Mouse (Mus musculus) hindbrain, embryonic 16.5 days (tissue): ENCODE results near the gene Ttc13. TPM values are rescaled to one million over a fixed set of nuclear protein-coding genes. Genes with fewer than 3 reads are reported as not detected.

Experiments
- ATAC-seq: fragments of 200-750 bp; cut with Nextera tagmentation; 2 replicates; pipeline ENCODE4 v1.8.0; 2017; ENCODE audit warnings: moderate TSS enrichment, moderate library complexity
- H3K27ac ChIP-seq: fragments of 300-500 bp; sonication (generic); 2 replicates; pipeline ENCODE4 v1.5.1; 2014; ENCODE audit warnings: low read depth, mild to moderate bottlenecking, control low read depth, low read length, moderate library complexity
- H3K27me3 ChIP-seq: fragments of 300-500 bp; sonication (generic); replicated peaks from 2 replicates; pipeline ENCODE4 v1.6.1; 2014; ENCODE audit warnings: low read length; ENCODE audit not compliant: control insufficient read depth, insufficient read depth
- H3K36me3 ChIP-seq: fragments of 300-500 bp; sonication (generic); 2 replicates; pipeline ENCODE4 v1.6.1; 2014; ENCODE audit warnings: mild to moderate bottlenecking, low read length, moderate library complexity, mixed read lengths; ENCODE audit not compliant: control insufficient read depth, insufficient read depth
- H3K4me1 ChIP-seq: fragments of 300-500 bp; sonication (generic); 2 replicates; pipeline ENCODE4 v1.6.1; 2014; ENCODE audit warnings: low read depth, low read length; ENCODE audit not compliant: control insufficient read depth, insufficient read depth
- H3K4me2 ChIP-seq: fragments of 300-500 bp; sonication (generic); 2 replicates; pipeline ENCODE4 v1.6.1; 2014; ENCODE audit warnings: mild to moderate bottlenecking, low read length, control low read depth, moderate library complexity
- H3K4me3 ChIP-seq: fragments of 300-500 bp; sonication (generic); 2 replicates; pipeline ENCODE4 v1.5.1; 2014; ENCODE audit warnings: mild to moderate bottlenecking, low read length, control low read depth, moderate library complexity
- H3K9ac ChIP-seq: fragments of 300-500 bp; sonication (generic); 2 replicates; pipeline ENCODE4 v1.6.1; 2014; ENCODE audit warnings: low read depth, mild to moderate bottlenecking, control low read depth, low read length, moderate library complexity
- H3K9me3 ChIP-seq: fragments of 300-500 bp; sonication (generic); 2 replicates; pipeline ENCODE4 v1.6.1; 2014; ENCODE audit warnings: mild to moderate bottlenecking, low read length, moderate library complexity; ENCODE audit not compliant: control insufficient read depth
- WGBS: fragments of 180-500 bp; shearing (Covaris S2); extraction: QIAGEN DNeasy Blood & Tissue Kit; methylation state at CpG from one replicate; pipeline ENCODE4 v1.1.7; 2014; 5-methylcytosine and 5-hydroxymethylcytosine counted together
- polyA plus RNA-seq: library from polyadenylated mRNA; unstranded; fragments of >200 nt; fragmentation: Nextera tagmentation; extraction: Ambion mirVana; gene quantifications from 2 replicates; pipeline ENCODE4 v1.2.1, GENCODE M21; 2015

Gene Ttc13
- polyA plus RNA-seq, 1 experiment from 2014 or later = 61.6 TPM

- ATAC-seq = no peak
- H3K4me3 ChIP-seq = no peak overlapping the region
- no peak overlapping the region for H3K27ac ChIP-seq
- no peaks in the 10 kb centered on the region for H3K4me1 ChIP-seq
- no peak overlapping the region for H3K9ac ChIP-seq
- no peaks in the 10 kb centered on the region for H3K27me3 ChIP-seq
- H3K9me3 ChIP-seq = no peaks in the 10 kb centered on the region
- H3K36me3 ChIP-seq = peaks cover 12% of the 10 kb centered on the region
- H3K4me2 ChIP-seq = no peak overlapping the region
- 94% methylated on average over 4 of the region's 4 CpGs for WGBS
Observed at GRCm38 (mm10) chr8:124691706-124692105, 30.1 kb downstream of the Ttc13 start.

- Histone ChIP-seq H3K4me1 (no peaks in the 10 kb centered on the region), H3K4me3 (no peak overlapping the region), H3K27me3 (no peaks in the 10 kb centered on the region), H3K4me2 (no peak overlapping the region), H3K36me3 (peaks cover 17% of the 10 kb centered on the region), H3K9me3 (no peaks in the 10 kb centered on the region), H3K9ac (no peak overlapping the region), H3K27ac (no peak overlapping the region)
- no peak for ATAC-seq
- WGBS = 89% methylated on average over 13 of the region's 13 CpGs
Observed at GRCm38 (mm10) chr8:124688899-124689298, 32.9 kb downstream of the Ttc13 start.

DNA sequence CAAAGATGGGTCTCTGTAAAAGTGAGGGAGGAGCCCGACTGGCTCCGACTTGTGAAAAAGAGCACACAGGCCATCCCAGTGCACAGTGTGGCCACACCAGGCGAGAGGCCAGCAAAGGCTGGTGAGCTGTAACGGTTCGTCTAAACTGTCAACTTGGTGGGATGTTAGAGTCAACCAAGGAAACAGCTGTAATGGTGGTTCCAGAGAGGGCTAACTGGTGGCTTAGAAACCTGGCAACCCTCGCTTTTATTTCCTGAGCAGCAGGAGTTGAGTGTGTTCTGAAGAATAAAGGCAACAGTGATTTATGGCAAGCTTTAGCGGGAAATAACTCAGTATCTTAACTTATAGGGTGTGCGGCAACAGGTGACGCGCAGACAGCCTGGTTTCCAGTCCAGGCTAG is 39.6 kb downstream of the Ttc13 start:
- no peak for ATAC-seq
- H3K4me3 ChIP-seq = no peak overlapping the region
- no peak overlapping the region for H3K9ac ChIP-seq
- peaks cover 28% of the 10 kb centered on the region for H3K36me3 ChIP-seq
- no peaks in the 10 kb centered on the region for H3K9me3 ChIP-seq
- no peak overlapping the region for H3K4me2 ChIP-seq
- H3K27ac ChIP-seq = no peak overlapping the region
- WGBS = 91% methylated on average over 10 of the region's 10 CpGs
- peaks cover 2% of the 10 kb centered on the region; the same call in 1 of the 2 replicates for H3K4me1 ChIP-seq
- no peaks in the 10 kb centered on the region for H3K27me3 ChIP-seq

- H3K9ac ChIP-seq = no peak overlapping the region
- peaks cover 28% of the 10 kb centered on the region for H3K36me3 ChIP-seq
- 73% methylated on average over 10 of the region's 10 CpGs for WGBS
Observed at GRCm38 (mm10) chr8:124681792-124682157, 40.0 kb downstream of the Ttc13 start.

DNA sequence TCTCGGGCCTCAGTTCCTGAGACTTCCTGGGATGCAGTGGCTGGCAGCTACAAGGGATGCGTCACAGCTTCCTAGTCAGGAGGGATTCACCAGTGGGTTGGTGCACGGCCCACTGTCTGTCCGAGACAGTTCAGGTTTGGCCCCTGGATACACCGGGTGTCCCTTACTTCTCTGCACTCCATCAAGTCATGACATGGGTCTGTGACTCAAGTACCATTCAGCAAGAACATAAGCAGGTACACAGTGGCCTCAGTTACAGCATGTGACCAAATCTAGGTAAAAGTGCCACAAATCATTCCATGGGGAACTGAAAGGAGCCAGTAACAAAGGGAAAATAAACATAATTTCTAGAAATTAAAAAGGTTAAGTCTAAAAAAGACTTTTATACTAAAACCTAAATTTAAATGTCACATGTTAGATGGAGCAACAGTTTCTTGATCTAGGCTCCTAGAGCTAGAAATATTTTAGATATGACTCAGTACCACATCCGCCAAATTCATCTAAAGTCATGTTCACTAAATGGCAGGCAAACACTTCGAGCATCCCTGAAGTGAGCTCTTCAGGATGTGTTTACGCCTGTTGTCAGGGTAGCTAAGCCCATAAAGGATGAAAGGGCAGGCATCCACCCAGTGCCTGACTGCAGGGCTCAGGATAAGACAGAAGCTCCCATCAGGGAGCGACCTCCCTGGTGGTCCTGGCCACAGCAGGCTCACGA is 40.5 kb downstream of the Ttc13 start:
- H3K4me2 ChIP-seq = no peak overlapping the region
- no peaks in the 10 kb centered on the region for H3K9me3 ChIP-seq
- H3K27ac ChIP-seq = no peak overlapping the region
- H3K9ac ChIP-seq = no peak overlapping the region
- H3K27me3 ChIP-seq = no peaks in the 10 kb centered on the region
- no peak for ATAC-seq
- 78% methylated on average over 10 of the region's 10 CpGs for WGBS
- H3K36me3 ChIP-seq = peaks cover 28% of the 10 kb centered on the region
- H3K4me1 ChIP-seq = peaks cover 4% of the 10 kb centered on the region
- H3K4me3 ChIP-seq = no peak overlapping the region

More at GRCm38 (mm10) chr8:124681792-124682157, 40.0 kb downstream of the Ttc13 start:
- H3K27ac ChIP-seq = no peak overlapping the region
- no peaks in the 10 kb centered on the region for H3K27me3 ChIP-seq
- H3K9me3 ChIP-seq = no peaks in the 10 kb centered on the region
- ATAC-seq = no peak
- peaks cover 4% of the 10 kb centered on the region for H3K4me1 ChIP-seq
- H3K4me2 ChIP-seq = no peak overlapping the region
- H3K4me3 ChIP-seq = no peak overlapping the region

DNA sequence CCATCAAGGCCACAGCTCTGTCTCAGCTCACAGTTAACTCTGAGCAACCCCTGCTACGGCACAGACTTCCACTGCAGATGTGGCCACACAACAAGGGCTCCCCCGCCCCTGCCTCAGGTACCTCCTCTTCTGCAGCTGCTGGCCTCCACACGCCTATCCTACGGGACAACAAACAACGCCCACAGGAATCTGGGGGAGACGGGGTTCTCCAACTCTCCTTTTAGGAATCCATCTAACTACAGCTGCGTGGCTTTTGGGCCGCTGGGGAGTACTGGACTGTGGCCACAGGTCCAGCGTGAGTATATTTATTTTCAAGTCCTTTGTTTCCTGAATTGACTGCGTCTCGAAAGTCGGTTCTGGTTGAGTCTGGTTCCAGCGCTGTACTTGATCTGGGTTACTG is 43.5 kb downstream of the Ttc13 start:
- Histone ChIP-seq H3K36me3 (peaks cover 19% of the 10 kb centered on the region), H3K4me1 (peaks cover 4% of the 10 kb centered on the region), H3K9me3 (no peaks in the 10 kb centered on the region), H3K4me2 (no peak overlapping the region), H3K27me3 (no peaks in the 10 kb centered on the region), H3K4me3 (no peak overlapping the region), H3K9ac (no peak overlapping the region), H3K27ac (no peak overlapping the region)
- WGBS = 91% methylated on average over 13 of the region's 13 CpGs
- ATAC-seq = no peak

GRCm38 (mm10) chr8:124677486-124677885 is 44.3 kb downstream of the Ttc13 start:
- H3K4me2 ChIP-seq = no peak overlapping the region
- no peaks in the 10 kb centered on the region for H3K27me3 ChIP-seq
- peaks cover 19% of the 10 kb centered on the region for H3K36me3 ChIP-seq
- H3K4me1 ChIP-seq = peaks cover 4% of the 10 kb centered on the region
- no peak overlapping the region for H3K4me3 ChIP-seq
- peak overlapping the region; percentile 33 for H3K9ac ChIP-seq
- peak; percentile 89 for ATAC-seq
- H3K27ac ChIP-seq = peak overlapping the region; percentile 67
- H3K9me3 ChIP-seq = no peaks in the 10 kb centered on the region
- WGBS = 49% methylated on average over 12 of the region's 12 CpGs

DNA sequence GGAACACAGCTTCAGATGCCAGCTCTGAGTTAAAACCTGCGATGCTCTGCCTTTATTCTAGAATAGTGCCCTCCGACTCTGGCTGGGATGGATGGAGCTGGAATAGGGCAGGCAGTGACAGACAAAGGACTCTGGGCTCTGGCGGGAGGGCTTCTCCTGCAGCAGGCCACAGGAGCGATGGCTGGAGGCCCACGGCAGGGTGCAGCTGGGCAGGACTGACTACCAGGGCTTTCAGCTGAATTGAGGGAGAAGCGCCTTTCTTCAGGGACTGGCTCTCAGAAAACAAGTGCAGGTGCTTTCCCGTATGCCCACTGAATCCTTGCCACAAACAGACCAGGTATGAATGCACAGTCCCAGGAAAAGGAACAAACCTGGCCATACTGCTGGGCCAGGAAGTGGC is 44.7 kb downstream of the Ttc13 start:
- WGBS = 83% methylated on average over 7 of the region's 7 CpGs
- H3K4me1 ChIP-seq = peaks cover 4% of the 10 kb centered on the region
- peak overlapping the region; percentile 67 for H3K27ac ChIP-seq
- H3K9ac ChIP-seq = peak overlapping the region; percentile 33
- H3K4me2 ChIP-seq = no peak overlapping the region
- H3K9me3 ChIP-seq = no peaks in the 10 kb centered on the region
- peak; percentile 60 for ATAC-seq
- H3K4me3 ChIP-seq = no peak overlapping the region
- H3K36me3 ChIP-seq = peaks cover 18% of the 10 kb centered on the region
- no peaks in the 10 kb centered on the region for H3K27me3 ChIP-seq

DNA sequence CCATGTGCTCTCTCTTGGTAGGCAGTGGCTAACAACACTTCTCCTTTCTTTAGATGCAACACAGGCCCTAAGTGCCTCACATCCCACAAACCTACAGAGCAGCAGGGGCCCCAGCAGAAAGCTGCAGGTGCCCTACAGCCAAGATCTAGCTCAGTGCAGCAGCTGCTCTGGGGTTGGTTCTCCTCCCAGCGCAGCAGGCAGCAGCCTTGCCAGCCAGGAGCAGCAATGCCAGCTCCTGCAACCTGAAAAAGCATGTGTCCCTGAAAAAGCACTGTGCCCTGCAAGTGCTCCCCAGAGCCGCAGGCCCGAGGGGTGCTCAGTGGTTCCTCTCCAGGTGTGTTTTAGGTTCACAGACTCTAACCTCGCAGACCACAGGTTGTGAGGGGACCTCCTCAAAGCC is 45.1 kb downstream of the Ttc13 start:
- H3K4me1 ChIP-seq = peaks cover 4% of the 10 kb centered on the region
- H3K4me3 ChIP-seq = no peak overlapping the region
- H3K36me3 ChIP-seq = peaks cover 13% of the 10 kb centered on the region
- peak overlapping the region; percentile 33 for H3K9ac ChIP-seq
- H3K27ac ChIP-seq = peak overlapping the region; percentile 67; the same call in 1 of the 2 replicates
- no peaks in the 10 kb centered on the region for H3K9me3 ChIP-seq
- 92% methylated on average over 4 of the region's 4 CpGs for WGBS
- no peak overlapping the region for H3K4me2 ChIP-seq
- peak; percentile 21; the same call in 1 of the 2 replicates for ATAC-seq
- no peaks in the 10 kb centered on the region for H3K27me3 ChIP-seq
